Mouse (Mus musculus): ENCODE data around the gene Evpl. TPM values are rescaled to one million over a fixed set of nuclear protein-coding genes. Genes with fewer than 3 reads are reported as not detected.

Gene Evpl
- total RNA-seq, 2 experiments from 2014 or later: 0.41 to 0.47 TPM

- no peak for DNase-seq (ENCODE audit: low spot score in 2 of 2)
Observed at GRCm38 (mm10) chr11:116255982-116256675, 18.3 kb upstream of the Evpl start.

DNA sequence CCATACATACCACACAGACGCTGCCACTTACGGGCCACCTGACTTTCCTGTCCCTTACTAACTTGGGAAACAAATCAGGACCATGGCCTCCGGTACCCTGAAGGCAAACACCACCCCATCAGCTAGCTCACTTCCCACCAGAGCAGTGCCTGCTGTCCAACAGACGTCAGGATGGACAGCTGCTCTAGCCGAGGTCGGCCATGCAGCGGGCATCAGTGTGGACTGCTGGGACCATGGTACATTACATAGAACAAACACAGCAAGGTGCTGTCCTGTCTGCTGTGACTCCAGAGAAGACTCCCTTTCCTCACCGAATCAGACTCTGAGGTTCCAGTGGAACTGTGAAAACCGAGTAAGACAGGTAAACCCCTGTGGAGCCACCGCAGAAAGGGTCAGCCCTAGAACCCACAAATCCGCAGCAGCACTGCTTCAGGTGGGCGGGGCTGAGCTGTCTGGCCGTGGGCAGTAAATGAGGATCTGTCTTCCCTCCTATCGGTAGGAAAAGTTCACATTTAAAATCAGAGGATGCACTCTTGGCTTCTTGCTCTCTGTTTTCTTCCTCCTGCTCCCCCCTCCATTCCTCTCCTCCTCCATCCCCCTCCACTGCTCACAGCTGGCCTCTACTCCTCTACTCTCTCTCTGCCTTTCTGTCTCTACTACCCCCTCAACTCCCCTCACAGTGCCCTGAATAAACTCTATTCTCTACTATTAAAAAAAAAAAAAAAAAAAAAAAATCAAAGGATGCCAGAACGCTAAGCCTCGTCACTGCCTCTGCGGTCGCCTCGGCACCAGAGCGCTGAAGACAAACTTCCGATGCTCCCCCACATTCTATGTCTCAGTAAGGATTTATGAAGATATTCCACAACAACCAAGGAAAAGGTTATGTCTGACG is 17.5 kb upstream of the Evpl start:
- no peak for DNase-seq (ENCODE audit: low spot score in 2 of 2)

GRCm38 (mm10) chr11:116254627-116255026 is 16.8 kb upstream of the Evpl start:
- no peak for DNase-seq (ENCODE audit: low spot score in 2 of 2)

- DNase-seq (ENCODE audit: low spot score in 2 of 2): no peak
Observed at GRCm38 (mm10) chr11:116253076-116253600, 15.3 kb upstream of the Evpl start.

- DNase-seq (ENCODE audit: low spot score in 2 of 2): no peak
Observed at GRCm38 (mm10) chr11:116250898-116251297, 13.0 kb upstream of the Evpl start.

DNA sequence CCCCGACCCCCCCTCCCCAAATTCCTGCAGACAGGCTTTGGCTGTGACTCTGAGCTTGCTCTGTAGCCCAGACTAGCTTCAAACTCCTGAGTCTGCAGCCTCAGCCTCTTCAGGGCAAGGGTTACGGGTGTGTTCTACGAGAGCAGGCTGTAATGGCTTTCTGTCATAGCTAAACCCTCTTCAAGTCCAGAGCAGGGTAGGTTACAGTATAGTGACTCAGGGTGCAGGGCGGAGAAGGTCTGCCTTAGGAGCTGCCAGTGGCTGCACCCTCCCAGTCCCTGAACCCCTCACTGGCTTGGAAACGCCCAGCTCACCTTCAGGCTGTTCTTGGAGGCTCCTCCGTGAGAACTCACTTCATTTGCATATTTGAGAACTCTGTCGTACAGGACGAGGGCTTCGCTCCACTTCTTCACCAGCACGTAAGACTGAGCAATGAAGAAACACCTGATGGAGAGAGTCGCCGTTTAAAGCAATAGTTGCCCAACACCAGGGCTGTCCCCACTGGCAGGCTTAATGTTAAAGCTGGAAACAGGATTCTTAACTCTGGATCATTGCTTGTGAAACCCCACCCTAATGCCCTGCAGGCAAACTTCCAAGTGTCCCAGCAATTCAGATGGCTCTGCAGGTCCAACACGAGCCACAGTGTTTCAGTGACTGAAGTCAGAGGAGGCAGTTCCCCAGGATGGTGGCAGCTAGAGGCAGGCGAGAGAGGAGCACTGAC is 9.8 kb upstream of the Evpl start:
- DNase-seq (ENCODE audit: low spot score in 2 of 2): no peak

GRCm38 (mm10) chr11:116245616-116246015 is 7.7 kb upstream of the Evpl start:
- no peak for DNase-seq (ENCODE audit: low spot score in 2 of 2)

- no peak for DNase-seq (ENCODE audit: low spot score in 2 of 2)
Observed at GRCm38 (mm10) chr11:116244580-116244979, 6.7 kb upstream of the Evpl start.

- no peak for DNase-seq (ENCODE audit: low spot score in 2 of 2)
Observed at GRCm38 (mm10) chr11:116241744-116242235, 3.9 kb upstream of the Evpl start.

GRCm38 (mm10) chr11:116239797-116240196 is 1.9 kb upstream of the Evpl start:
- DNase-seq (ENCODE audit: low spot score in 2 of 2): no peak

GRCm38 (mm10) chr11:116234901-116235300 is 3.0 kb downstream of the Evpl start:
- DNase-seq (ENCODE audit: low spot score in 2 of 2): no peak

- no peak for DNase-seq (ENCODE audit: low spot score in 2 of 2)
Observed at GRCm38 (mm10) chr11:116232427-116232826, 5.5 kb downstream of the Evpl start.

DNA sequence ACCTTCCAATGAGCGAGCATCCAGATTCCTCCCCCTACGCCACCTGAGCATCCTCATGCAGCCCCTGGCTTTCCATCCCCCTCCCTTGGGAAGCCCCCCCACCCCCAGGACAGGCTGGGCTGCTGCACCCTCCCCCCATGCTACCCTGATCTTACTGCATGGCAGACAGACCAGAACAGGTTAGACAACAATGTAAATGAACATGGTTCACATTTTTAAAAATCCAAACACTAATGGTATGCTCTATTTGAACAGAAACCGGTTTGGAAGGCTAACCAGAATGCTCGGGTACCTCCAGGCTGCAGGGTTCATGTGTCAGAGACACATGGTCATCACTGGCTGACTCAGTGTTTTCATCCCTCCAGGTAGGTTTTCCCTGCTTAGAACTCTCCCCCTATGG is 9.2 kb downstream of the Evpl start:
- no peak for DNase-seq (ENCODE audit: low spot score in 2 of 2)

- peak; percentile 73 to 83 for DNase-seq (ENCODE audit: low spot score in 2 of 2)
Observed at GRCm38 (mm10) chr11:116226414-116226813, 11.5 kb downstream of the Evpl start.

GRCm38 (mm10) chr11:116222740-116223059 is 15.2 kb downstream of the Evpl start:
- no peak for DNase-seq (ENCODE audit: low spot score in 2 of 2)

- DNase-seq (ENCODE audit: low spot score in 2 of 2): peak in 1 of 2 experiments; percentile 60
Observed at GRCm38 (mm10) chr11:116221931-116222739, 15.7 kb downstream of the Evpl start.

- DNase-seq (ENCODE audit: low spot score in 2 of 2): peak in 1 of 2 experiments; percentile 65
Observed at GRCm38 (mm10) chr11:116219885-116220284, 18.0 kb downstream of the Evpl start.

DNA sequence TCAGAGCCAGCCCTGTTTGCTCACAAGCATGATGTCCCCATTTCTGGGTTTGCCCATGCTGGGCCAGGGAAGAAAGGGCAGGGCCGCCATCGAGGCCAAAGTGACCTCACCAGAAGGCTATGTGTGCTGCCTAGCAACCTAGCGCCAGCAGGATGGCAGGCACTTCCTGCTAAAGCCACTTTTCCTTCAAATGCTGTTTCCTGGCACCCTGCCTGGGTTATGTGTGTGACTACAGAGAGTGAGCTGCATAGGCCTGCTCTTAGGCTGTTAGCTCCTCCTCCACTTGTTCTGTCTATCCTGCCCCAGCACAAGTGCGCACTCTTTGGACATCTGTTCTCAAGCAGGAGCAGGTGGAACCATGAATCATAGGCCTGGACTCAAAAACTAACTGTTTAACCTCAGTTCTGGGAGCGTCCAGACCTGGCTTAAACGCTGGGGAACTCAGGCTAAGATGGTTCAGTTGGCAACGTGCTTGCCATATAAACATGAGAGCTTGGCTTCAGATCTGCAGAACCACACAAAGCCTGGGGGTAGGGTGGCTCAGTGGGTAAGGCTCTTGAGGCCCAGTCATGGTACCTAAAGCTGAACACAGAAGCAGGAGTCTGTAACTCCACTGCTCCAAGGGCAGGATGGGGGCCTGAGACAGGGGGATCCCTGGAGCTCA is 19.0 kb downstream of the Evpl start:
- DNase-seq (ENCODE audit: low spot score in 2 of 2): peak; percentile 75 to 92

DNA sequence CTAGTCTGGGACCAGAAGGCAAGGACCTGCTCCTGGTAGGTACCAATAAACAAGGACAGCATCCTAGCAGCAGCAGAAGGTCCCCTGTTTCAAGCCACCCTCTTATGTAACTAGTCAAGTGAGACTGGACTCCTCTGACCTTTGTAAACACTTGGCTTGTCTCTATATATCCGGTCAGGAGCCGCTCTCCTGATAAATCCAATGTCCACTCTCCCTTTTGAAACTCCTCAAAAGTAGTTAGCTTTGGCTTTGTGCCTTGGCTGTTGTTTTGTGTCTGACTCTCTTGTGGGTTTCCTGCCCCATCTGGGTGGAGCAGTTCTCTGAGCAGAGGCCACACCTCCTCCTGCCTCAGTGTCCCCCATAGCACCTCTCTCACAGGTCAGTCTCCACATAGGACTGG is 19.6 kb downstream of the Evpl start:
- DNase-seq (ENCODE audit: low spot score in 2 of 2): no peak

- DNase-seq (ENCODE audit: low spot score in 2 of 2): peak in 1 of 2 experiments; percentile 15
Observed at GRCm38 (mm10) chr11:116216549-116216948, 21.3 kb downstream of the Evpl start.
